Mouse (Mus musculus): ENCODE results near the gene Cyb5d1.
A peak's percentile ranks its signal among the peaks of the same experiment; 100 is the strongest.

Cyb5d1 gene

DNA sequence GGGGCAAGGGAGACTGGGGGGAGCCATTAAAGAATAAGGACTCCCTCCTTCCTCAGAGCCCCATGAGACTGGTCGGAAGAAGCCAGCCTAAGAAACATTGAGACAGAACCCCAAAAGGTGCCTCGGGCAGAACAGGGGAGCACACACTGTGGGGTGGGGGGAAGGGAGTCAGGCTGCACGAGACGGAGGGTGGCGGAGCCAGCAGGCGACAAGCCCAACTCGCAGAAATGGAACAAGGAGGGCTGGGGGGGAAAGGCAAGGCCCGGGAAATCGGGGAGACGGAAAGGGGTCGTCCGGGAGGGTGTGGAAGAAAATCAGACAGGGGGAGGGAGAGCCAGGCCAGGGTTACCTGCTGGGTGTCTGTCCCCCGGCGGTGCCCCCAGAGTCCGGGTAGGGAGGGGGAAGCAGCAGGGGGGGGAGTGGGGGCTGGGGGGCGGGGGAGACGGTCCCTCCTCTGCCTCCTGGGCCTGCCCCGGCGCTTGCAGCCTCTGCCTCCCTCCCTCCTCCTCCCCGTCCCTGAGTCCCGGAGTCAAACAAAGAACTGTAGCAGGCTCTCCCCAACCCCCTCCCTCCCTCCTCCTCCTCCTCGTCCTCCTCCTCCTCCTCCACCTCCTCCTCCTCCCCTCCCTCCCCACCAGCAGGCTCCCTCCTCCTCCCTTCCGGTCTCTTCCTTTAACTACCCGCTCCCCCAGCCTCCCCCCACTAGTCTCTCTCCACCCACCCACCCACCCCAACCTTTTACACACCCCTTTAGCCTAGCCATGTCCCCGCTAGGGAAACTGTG lies 20.4 kb upstream of the Cyb5d1 start:
- no peak for DNase-seq (ENCODE audit: low read depth, low spot score)

- DNase-seq (ENCODE audit: low read depth, low spot score): peak; percentile 74
Observed at GRCm38 (mm10) chr11:69415327-69415667, 19.9 kb upstream of the Cyb5d1 start.

DNA sequence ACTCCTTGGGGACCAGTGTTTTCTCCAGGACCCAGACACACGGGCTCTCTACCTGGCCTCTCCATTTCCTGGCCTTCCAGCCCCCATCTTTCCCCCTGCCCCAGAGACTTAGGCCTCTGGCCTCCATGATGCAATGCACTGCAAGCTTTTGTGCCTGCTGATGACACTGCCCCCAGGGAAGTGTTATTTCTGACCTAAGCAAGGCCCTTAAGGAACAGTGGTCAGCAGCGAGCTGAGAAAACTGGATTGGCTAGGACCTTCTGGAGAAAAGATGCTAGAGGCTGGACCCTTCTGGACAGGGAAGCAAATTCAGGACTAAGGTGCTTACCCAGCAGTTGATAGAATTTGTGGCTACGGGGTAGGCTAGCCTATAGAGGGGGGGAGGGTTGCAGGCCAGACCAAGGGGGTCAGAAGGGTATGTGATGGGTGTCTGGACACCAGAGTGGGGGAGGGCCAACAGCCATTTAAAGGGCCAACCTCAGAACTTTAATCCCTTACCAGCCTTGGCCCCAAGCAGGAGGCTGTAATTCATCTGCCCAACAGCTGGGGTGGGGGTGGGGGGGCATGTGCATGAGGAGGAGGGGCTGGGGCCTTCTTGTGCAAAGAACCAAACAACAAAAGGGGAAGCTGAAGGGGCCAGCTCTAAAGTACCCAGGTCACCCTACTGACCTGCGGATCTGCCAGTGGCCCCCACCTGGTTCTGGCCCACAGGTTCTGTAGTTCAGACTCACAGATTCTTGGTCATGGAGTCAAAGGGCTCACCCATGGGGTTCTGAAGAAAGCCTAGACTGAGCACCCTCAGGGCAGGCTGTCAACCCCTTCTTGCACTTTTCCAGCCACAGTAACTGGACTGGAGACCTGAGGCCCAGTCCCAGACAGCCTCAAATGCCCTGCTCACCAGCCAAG lies 19.2 kb upstream of the Cyb5d1 start:
- DNase-seq (ENCODE audit: low read depth, low spot score): no peak

- DNase-seq (ENCODE audit: low read depth, low spot score): no peak
Observed at GRCm38 (mm10) chr11:69413221-69414181, 18.1 kb upstream of the Cyb5d1 start, which contains the start of gene Kdm6b. Kdm6b (minus strand) TSS chr11:69413675.

DNA sequence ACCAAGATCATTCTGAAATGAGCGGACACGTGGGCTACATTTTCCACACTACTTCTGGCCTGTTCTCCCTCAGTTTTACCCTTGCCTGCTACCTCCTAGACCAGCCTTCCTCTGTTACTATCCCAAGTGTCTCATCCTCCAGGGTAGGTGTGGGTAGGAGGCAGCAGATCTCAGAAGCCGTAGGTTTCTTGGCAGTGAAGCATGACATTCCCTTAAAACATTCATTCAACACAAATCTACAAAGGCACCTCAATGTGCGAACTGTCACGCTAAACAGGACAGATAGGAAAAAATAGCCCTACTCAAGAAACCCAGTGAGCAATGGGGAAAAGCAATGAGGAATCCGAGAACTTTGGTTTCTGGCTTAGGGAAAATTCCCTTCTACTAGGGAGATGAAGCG lies 17.1 kb upstream of the Cyb5d1 start:
- no peak for DNase-seq (ENCODE audit: low read depth, low spot score)

DNA sequence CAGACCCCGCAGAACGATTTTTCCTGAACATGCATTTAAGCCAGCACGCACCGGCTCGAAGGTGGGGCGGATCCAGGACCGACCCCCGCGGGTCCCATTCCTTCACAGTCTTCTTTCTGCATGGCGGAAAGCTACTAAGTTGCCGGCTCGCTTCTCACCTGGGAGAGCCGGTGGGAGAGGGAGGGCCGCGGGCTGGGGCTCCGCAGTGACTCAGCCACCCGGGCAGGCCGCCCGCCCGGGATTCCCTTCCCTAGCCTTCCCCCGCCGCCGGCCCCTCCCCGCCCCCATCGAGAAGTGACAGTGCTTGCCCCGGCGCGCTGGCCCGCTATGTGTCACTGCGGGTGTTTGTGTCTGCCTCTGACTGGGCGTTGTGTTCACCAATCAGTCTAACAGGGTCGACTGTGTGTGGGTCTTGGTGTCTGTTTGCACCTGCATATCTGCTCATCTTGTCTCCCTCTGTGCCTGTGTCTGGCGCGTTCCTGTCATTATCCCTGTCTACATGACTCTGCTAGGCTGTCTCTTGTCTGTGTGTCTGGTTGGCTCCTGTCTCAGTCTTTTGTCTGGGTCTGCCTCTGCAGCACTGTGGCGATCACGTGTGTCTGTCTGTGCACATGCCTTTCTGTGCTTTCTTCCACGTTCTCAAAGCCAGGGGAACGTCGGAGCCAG lies 16.2 kb upstream of the Cyb5d1 start:
- DNase-seq (ENCODE audit: low read depth, low spot score): no peak

DNA sequence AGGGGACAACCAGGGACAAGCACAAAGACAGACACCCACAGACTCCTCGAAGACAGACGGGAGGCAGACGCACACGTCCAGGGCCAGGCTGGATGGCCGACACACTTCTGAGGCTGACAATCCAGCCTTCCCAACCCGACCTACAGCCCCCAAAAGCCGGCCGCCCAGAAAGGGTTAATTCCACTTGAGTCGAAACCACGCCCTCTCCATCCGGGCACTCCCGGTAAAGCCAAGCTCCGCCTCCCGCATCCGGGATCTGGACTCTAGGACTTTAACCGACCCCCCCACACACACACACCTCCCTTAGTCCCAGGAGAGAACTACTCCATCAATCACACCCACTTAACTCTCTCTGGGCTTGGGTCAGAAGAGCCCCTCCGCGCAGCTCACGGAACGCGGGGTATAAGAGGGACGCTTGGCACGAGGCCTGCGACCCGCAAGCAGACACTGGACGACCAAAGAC lies 15.7 kb upstream of the Cyb5d1 start:
- peak; percentile 94 for DNase-seq (ENCODE audit: low read depth, low spot score)

GRCm38 (mm10) chr11:69410310-69411072 lies 15.1 kb upstream of the Cyb5d1 start:
- DNase-seq (ENCODE audit: low read depth, low spot score): no peak

DNA sequence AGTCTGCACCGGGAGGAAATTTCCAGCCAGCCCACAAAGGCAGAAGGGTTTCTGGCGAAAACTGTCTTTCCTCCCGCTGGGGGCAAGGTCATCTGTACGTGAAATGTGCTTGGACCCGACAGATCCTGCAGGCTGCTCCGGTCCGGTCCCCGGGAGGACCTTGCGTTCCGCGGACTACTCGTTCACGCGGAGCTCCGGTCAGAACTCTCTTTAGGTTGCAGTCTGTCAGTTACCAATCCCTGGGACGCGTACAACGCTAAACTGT lies 14.5 kb upstream of the Cyb5d1 start:
- DNase-seq (ENCODE audit: low read depth, low spot score): no peak

DNA sequence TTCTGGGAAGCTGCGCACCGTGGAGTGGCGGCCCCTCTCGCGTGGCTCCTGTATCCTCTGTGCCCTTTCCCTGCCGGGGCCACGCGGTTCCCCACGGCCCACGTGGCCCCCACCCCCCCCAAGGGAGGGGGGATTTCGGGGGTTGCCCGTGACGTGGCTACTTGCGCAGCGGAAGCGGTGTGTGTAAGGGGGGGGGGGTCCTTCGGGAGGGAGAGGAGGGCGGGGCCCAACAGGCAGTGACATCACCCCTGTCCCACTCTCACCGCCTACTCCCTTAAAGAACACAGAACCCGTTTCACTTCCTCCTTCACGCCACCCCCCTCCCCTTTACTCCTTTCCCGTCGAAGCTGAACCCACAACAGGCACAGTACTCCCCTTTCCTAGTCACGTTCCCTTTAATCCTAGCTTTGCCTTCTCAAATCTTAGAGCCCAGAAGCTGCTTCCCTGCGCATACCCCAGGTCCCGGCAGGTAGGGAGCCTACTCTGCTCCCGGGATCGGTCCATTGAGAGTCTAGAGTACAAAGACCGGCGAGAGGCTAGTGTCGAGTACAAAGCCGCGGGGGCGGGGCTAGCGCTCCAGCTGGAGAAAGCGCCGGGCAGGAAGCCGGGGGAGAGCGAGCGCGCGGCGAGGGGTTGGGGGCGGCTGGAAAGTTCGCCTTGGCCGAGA lies 14.1 kb upstream of the Cyb5d1 start:
- DNase-seq (ENCODE audit: low read depth, low spot score): no peak

- DNase-seq (ENCODE audit: low read depth, low spot score): peak; percentile 79
Observed at GRCm38 (mm10) chr11:69408541-69409377, 13.3 kb upstream of the Cyb5d1 start.

DNA sequence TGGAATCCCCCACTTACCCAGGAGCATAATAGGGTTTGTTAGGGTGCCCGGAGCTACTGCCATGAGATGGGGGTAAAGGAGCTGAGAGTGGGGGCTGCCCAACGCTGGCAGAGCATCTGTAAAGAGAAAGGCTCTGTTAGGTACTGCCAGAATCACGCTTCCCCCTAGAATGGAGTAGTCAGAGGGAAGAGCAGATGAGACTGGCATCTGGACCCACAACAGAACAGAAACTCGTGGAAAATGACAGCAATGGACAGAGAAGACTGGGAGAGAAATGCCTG lies 12.2 kb upstream of the Cyb5d1 start:
- no peak for DNase-seq (ENCODE audit: low read depth, low spot score)

DNA sequence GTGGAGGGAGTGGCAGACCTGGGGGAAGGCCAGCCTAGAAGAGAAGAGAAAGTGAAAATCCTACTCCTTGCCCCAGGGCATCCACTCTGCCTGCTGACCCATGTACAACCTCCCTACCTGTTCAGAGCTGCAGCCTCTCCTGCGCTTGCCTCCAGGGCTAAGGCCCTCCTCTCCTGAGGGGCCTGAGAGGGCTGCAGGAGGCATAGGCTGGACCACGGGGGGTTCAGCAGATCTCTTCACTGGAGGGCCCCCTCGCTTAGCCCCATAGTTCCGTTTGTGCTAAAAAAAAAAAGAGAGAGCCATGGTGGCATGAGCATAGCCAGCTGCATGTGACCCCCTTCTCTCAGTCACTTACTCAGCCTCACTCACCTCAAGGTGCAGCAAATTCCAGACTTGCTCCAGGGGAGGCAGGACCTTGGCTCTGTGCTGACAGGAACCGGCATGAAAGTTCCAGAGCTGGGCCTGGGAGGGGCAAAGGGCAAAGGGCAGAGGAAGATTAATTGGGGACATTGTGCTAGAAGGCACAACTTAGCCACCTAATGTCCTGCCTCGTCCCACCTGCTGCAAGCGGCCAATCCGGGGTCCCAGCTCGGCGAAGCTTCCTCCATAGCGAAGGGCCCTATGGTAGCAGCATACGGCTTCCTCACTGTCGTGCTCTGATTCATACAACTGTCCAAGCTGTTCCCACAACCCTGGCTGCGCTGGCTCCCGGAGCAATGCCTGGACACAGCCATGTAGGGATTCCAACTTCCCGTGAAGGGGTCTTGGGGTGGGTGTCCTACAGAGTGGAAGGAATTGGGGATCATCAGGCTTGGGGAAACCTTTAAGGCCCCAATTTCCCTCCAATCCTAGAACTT lies 11.7 kb upstream of the Cyb5d1 start:
- DNase-seq (ENCODE audit: low read depth, low spot score): no peak

GRCm38 (mm10) chr11:69406282-69406681 lies 10.9 kb upstream of the Cyb5d1 start:
- DNase-seq (ENCODE audit: low read depth, low spot score): no peak

- DNase-seq (ENCODE audit: low read depth, low spot score): no peak
Observed at GRCm38 (mm10) chr11:69405397-69406200, 10.2 kb upstream of the Cyb5d1 start.

DNA sequence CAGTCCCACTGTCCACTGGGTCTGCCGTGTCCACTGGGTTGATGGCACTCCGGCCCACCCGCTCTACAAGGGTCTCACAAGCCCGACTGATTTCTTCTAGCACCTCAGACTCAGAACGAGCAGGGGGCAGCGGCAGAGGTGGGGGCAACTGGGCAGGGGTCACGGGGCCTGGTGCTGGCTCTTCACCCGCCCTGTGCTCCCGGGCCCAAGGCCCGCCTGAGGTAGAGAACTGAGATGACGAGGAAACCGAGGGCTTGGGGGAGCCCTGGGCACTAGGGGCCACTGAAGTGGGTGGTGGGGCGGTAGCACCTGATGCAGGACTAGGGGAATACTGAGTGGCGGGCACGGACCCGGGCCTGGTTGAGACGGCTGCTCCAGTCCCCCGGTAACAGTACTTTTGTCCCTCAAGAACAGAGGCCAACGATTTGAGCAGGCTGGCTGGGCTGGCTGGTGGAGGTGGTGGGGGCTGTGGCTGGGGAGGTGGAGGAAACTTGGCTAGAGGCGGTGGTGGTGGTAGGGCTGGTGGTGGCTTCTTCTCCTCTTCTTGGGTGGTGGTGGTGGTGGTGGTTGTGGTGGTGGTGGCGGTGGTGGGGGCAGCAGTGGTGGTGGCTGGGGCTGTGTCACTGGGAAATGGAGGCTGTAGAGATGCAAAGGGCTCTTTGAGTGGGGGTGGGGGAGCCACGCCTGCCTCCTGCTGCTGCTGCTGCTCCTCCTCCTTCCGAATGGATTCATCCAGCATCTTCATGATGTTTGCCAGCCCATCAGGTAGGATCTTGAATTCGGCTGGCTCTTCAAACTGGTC lies 9.4 kb upstream of the Cyb5d1 start:
- no peak for DNase-seq (ENCODE audit: low read depth, low spot score)

Measured in retina, postnatal 7 days (tissue).